Mouse (Mus musculus) 3134 (cell line): ENCODE data around the gene Btbd9.
"Not testable (repeated sequence)": the region's sequence is repeated elsewhere in the genome, so short reads cannot be mapped to it uniquely, and the experiment has no call there.

Experiments used
- DNase-seq: peaks from one replicate; pipeline ENCODE4 v3.0.0-alpha.2; 2011; ENCODE audit warnings: low spot score; ENCODE audit not compliant: insufficient read length; ENCODE audit errors: extremely low read depth

The Btbd9 gene

GRCm38 (mm10) chr17:30575941-30576773 is at the start of gene Btbd9:
Gene Btbd9, minus strand, starts transcription at chr17:30576488.
- peak; percentile 91 for DNase-seq

GRCm38 (mm10) chr17:30624132-30624531 is 47.8 kb upstream of the Btbd9 start, which contains the start of gene Dnah8:
Gene Dnah8, plus strand, starts transcription at chr17:30624354.
- DNase-seq: not testable (repeated sequence)

- no peak for DNase-seq
Observed at GRCm38 (mm10) chr17:30623200-30623599, 46.9 kb upstream of the Btbd9 start.

GRCm38 (mm10) chr17:30621450-30621849 is 45.2 kb upstream of the Btbd9 start:
- DNase-seq: no peak

GRCm38 (mm10) chr17:30620548-30620947 is 44.3 kb upstream of the Btbd9 start:
- DNase-seq: no peak

GRCm38 (mm10) chr17:30619153-30619552 is 42.9 kb upstream of the Btbd9 start:
- DNase-seq: no peak

GRCm38 (mm10) chr17:30618136-30618891 is 42.0 kb upstream of the Btbd9 start:
- no peak for DNase-seq

GRCm38 (mm10) chr17:30616203-30616602 is 39.9 kb upstream of the Btbd9 start:
- no peak for DNase-seq

- DNase-seq: no peak
Observed at GRCm38 (mm10) chr17:30613350-30613749, 37.1 kb upstream of the Btbd9 start.

GRCm38 (mm10) chr17:30612075-30612859 is 36.0 kb upstream of the Btbd9 start:
- peak; percentile 100 for DNase-seq

GRCm38 (mm10) chr17:30611221-30612074 is 35.2 kb upstream of the Btbd9 start:
- no peak for DNase-seq

GRCm38 (mm10) chr17:30610739-30611138 is 34.5 kb upstream of the Btbd9 start:
- DNase-seq: no peak

GRCm38 (mm10) chr17:30609980-30610307 is 33.7 kb upstream of the Btbd9 start:
- no peak for DNase-seq

GRCm38 (mm10) chr17:30609305-30609979 is 33.2 kb upstream of the Btbd9 start:
- peak; percentile 62 for DNase-seq

GRCm38 (mm10) chr17:30607909-30608495 is 31.7 kb upstream of the Btbd9 start:
- no peak for DNase-seq

GRCm38 (mm10) chr17:30607330-30607729 is 31.0 kb upstream of the Btbd9 start:
- DNase-seq: no peak

- DNase-seq: no peak
Observed at GRCm38 (mm10) chr17:30606634-30607081, 30.4 kb upstream of the Btbd9 start.

- no peak for DNase-seq
Observed at GRCm38 (mm10) chr17:30606206-30606605, 29.9 kb upstream of the Btbd9 start.

GRCm38 (mm10) chr17:30605001-30605400 is 28.7 kb upstream of the Btbd9 start:
- no peak for DNase-seq
